Mouse (Mus musculus) yolk sac, embryonic 10.5 days (tissue): ENCODE results near the gene Slc25a29.
A peak's percentile ranks its signal among the peaks of the same experiment; 100 is the strongest.
"Not testable (repeated sequence)": the region's sequence is repeated elsewhere in the genome, so short reads cannot be mapped to it uniquely, and the experiment has no call there.

Source experiments
- DNase-seq: peaks from one replicate; pipeline ENCODE4 v3.0.0-alpha.2; 2017; ENCODE audit warnings: low spot score

The Slc25a29 gene

DNA sequence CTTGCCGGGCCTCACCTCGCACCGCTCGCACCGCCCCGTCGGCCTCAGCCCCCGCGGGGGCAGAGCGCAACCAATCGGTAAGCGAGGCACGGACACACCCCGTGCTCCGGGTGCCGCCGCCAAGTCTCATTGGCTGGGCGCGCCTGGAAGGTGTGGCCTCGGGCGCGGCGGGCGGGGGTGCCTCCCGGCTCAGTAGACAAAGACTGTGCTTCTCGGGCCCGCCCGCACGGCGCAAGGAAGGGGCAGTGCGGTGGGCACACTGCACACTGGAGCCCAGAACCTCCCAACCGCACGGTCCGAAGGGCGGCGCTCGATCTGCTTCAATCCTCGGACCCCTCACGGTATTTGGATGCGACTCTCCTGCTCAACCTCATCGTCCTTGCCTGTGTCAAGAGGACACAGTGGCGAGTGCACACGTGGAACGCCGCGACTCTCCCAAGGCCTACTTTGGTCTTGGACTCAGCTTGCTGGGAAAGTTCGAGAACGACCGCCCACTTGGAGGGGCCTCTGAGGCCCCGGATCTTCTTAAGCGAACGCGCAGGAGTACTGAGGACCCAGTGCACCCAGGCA is at the start of gene Slc25a29, which contains the start of gene Slc25a47:
Gene Slc25a29 (minus strand): TSS at position 44 of the 570 bp plus-strand sequence.
Gene Slc25a47 (plus strand): TSS at position 207 of the 570 bp plus-strand sequence.
- DNase-seq = peak; percentile 94

DNA sequence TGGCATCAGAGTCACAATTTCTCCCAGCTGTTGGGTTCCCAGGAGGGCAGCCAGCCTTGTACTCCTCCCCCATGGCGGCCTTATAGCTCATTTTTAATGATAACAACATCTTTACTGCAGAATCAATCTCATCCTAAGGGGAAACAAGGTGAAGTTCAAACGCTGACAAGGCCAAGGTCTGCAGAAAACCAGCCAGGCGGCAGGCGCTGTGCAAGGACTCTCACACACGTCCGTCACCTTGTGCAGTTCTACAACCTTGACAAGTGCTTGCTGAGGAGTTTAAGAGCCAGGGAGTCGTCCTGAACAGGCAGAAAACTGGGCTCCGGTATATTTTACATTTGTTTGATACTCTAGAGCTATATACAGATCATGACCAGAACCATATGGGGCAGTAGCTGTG is 47.1 kb upstream of the Slc25a29 start:
- DNase-seq = no peak

DNA sequence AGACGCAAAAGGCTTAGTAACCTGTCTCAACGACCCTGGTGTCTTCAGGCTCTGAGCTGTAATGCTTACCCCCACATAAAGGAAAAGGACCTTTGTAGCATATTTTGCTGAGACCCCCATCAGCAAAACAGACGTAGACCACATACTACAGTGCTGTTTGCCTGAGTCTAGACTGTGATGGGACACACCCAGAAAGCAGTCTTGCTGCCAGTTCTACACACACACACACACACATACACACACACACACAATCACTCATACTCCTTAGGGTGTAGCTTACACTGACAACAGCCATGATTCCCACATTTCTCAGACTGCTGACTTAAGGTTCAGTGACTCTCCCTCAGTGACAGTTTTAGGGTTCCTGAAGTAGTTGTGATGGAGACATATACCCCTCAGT is 45.5 kb upstream of the Slc25a29 start:
- no peak for DNase-seq

DNA sequence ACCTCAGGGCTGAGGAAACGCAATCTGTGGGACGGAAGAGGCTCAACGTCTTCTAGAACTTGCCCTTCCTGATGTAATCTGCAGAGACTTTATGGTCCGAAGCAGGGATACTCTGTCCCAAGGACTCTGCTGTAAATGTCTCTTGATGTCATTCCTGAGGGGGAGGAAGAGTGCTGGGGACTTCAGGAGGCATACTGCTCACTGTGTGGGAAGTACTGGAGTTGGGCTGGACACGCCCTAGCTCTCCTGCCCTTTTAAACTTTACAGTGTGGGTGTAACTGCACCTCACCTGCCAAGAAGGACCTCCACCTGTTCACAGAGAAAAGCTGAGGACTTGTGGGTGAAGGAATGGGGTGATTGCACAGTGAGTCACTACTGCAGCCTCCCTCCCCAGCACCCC is 44.9 kb upstream of the Slc25a29 start:
- DNase-seq = no peak

DNA sequence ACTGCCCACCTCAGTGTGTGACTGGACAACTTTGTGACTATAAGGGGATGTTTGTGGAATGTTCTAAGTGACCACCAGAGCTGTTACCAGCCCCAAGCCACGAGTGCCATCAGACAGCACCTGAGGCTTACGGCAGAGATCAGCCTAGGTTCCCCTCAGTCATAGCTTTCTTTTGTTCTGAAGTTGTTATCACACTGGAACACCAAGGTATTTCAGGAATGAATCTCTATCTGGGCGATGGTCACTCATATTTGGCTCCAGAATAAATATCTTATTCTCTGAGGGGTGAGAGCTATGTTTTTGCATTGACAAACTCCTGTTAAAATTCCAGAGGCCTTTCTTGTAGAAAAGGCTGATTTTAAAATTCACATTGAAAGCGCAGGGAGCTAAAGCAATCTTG is 43.5 kb upstream of the Slc25a29 start:
- no peak for DNase-seq

DNA sequence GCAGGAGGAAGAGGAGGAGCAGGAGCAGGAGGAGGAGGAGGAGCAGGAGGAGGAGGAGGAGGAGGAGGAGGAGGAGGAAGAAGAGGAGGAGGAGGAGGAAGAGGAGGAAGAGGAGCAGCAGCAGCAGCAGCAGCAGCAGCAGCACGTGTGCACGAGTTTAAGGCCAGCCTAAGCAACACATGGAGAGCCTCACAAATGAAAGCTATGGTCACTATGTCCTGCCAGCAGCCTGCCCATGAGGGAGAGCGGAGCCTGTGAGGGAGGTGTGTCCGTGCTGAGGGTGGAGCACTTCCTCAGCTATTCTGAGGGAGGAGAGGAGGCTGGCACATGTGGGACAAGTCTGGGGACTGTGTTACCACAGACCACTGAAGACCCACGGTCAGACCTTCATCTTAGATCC is 37.4 kb upstream of the Slc25a29 start:
- DNase-seq = no peak

DNA sequence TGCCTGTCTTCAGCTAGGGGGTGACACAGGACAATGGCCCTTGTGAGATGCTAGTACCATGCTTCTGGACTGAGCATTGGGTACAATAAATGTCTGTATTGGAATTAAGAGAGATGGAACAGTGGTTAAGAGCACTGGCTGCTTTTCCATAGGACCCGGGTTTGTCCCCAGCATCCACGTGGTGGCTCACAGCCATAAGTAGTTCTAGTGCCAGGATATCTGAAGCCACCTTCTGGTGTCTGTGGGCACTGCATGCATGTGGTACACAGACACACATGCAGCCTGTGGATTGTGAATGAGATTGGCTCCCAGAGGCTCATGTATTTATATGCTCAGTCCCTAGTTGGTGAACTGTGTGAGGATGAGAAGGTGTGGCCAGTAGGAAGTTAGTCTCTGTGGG is 33.9 kb upstream of the Slc25a29 start:
- no peak for DNase-seq

DNA sequence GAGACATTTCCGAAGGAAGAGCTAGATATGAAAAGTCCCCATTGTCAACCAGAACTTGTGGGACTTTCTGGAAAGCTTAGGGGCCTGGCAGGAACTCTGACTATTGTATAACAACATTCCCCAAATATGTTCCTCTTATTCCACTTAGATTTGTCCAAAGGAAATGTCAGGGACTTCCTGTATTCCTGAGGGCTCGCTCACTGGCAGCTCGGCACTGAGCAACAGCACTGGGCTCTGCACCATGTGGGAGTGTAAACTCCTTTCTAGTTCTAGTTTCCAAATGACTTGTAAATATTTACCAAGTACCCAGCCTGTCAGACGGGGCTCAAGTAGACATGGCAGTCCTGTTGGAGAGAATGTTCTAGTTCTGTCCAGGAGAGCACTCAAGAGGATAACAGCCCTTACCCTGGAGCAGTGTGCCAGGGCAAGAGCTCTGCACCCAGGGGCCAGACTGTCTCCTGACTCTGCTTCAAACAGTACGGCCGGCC is 29.4 kb upstream of the Slc25a29 start:
- no peak for DNase-seq

DNA sequence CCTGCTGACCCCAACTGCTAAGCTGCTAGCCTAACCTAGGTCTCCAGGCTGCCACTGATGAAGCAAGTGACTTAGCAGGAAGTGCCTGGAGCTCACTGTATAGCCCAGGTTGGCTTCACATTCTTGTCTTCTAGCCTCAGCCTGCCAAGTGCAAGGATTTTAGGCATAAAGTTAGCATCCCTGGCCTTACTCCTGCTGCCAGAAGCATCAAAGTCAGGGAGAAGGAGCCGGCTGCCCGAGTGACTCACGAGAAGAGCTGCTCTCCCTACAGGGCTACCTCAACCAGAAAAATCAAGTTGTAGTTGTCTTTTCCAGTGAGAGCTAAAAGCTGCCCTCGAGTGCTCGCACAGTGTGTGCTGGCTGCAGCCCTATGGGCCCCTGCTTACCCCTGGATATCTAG is 22.8 kb upstream of the Slc25a29 start:
- DNase-seq = no peak

DNA sequence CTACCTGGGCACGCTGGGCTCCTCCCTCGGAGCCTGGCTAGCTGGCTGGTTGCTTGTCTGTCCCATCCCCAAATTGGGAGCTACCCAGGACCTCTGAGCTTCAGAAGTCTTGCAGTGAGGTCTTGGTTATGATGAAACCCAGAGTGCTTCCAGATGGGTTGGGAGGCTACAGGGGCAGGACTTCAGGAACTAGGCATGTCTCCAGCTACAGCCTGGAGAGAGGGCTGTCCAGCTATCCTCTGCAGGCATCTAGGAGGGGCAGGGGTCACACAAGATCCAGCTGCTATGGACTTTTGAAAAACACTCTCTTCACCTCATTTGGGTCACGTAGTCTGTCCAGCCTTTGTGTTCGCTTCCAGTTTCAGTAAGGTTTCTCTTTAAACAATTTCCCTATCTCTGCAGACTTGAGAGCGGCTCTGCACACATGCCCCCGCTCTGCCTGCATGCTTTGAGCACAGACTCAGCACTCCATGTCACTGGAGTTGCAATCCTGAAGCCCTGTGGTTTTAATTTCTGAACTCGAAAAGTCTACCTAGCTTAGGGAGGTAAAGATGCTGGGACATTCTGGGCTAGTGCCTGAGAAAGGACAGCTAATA is 22.0 kb upstream of the Slc25a29 start:
- DNase-seq = no peak

DNA sequence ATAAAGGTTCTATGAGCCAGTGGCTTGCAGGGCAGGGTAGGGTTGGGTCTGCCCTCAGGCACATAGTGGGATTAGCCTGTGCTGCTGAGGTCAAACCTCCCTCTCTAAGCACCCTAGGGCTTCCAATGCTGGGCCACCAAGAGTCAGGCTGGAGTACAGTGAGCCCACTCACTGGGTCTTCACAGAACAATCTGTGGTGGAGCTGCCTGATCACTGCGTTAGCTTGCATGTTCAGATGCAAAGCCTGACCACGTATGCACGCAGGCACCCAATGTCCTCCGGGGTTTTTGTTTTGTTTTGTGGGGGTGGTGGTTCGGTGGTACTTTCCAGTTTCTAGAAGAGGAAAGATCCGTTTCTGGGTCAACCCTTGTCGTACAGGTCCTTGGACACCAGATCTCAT is 21.4 kb upstream of the Slc25a29 start:
- no peak for DNase-seq

DNA sequence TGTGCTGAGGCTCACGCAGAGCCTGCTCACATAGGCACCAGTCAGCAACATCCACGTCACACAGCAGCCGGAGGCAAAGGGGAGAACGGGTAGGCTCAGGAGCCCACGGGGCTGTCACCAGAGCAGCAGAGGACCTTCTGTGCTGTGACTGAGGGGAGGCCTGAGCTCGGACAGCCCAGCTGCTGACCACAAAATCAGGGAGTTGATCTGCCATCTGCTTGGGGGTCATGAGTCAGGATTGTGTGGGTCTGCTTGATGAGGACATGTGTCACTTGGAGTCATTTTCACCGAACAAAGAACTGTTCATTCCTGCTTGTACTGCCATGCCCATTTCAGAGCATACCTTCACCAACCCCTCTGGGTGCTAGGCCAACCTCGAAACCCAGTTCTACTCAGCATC is 20.5 kb upstream of the Slc25a29 start:
- DNase-seq = no peak

DNA sequence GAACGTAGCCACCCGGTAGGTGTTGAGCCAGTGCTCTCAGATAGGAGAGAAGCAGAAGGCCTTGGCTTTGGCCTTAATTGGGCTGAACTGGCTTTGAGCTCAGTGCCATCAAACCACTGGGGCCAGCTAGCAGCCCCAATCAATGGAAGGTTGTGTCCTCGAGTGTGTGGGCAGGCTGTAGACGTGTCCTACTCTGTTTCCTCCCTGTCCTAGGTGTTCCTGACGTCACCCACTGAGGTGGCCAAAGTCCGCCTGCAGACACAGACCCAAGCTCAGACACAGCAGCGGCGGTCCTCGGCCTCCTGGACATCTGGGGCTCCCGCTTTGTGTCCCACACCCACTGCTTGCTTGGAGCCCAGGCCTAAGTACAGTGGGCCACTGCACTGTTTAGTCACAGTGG is 19.4 kb upstream of the Slc25a29 start:
- DNase-seq = peak; percentile 51

DNA sequence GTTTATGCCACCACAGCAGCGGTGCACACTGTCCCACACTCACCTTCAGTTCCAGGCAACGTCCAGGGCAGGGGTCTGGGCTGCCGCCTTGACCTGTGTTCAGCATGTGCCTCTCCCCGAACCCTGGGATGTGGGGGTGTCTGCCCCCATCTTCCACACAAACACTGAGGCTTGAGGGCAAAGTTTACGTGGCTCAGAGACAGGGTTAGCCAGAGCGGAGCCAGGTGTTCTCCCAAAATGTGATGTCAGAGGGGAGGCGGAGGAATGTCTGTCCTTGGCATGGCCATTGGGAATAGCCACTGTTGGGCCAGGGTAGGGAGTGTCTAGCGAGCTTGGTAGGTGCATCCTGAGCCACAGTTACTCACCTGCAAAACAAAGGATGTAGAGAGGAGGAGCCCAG is 17.1 kb upstream of the Slc25a29 start:
- DNase-seq = no peak

DNA sequence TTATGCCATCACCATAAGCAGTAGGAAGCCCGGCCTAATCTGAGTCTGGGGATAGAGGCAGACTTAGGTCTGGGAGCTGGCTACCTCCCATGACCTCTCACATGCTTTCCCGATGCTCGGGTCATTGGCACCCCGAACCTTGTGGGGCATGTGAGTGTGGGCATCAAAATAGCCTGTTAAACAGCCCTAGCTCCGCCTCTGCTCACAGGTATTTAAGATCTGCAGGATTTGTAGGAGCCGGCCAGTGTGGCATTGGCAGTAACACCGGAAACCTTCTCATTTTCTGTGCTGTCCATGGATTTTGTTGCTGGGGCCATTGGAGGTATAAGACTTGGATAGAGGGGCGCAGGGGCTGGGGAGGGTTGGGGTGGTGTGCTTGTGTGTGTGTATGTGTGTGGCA is 15.2 kb upstream of the Slc25a29 start:
- no peak for DNase-seq

DNA sequence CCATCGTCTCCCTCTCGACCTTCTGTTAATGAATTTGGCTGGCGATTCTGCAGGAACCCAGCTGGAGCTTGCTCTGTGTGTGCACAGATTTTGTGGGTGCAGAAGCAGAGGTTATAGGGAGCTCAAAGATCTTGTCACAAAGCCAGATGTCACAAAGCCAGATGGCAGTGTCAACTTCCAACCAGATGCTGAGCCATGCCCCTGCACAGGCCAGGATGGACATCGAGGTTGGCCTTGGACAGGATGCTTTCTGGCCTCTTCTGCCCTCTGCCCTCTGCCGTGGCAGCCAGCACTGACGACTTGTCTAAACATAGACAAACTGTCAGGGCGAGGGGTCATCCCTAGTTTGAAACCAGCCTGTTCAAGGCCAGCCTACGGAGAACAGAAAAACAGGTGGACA is 14.4 kb upstream of the Slc25a29 start:
- no peak for DNase-seq

DNA sequence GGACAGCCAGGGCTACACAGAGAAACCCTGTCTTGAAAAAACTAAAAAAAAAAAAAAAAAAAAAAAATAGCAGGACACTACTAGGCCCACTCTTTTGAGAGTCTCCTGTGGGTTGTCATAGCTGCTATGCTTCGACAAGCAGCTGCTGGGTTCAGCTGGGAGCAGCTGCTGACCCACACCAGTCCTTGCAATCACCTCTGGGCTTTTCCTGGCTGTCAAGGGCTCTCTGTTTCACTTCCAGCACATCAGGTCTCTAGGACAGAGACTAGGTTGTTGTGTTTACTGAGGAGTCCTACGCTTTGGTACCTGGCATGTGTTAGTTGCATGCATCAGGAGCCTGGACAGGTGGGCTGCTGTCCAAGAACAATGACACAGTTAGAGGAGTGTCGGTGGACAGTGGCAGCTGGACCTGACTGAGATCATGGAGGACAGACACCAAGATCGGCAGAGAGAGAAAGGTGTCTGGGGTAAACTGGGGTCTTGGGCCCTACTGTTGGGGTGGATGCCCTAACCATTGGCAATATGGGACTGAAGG is 13.9 kb upstream of the Slc25a29 start:
- DNase-seq = no peak

DNA sequence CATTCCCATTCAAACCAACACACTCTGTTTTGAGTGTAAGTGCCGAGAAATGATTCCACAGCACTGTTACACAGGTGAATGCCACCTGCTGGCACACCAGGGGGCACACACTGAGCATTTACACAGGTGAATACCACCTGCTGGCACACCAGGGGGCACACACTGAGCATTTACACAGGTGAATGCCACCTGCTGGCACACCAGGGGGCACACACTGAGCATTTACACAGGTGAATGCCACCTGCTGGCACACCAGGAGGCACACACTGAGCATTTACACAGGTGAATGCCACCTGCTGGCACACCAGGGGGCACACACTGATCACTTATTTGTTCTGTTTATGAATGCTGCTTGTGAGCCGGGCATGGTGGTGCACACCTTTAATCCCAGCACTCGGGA is 12.3 kb upstream of the Slc25a29 start:
- not testable (repeated sequence) for DNase-seq

DNA sequence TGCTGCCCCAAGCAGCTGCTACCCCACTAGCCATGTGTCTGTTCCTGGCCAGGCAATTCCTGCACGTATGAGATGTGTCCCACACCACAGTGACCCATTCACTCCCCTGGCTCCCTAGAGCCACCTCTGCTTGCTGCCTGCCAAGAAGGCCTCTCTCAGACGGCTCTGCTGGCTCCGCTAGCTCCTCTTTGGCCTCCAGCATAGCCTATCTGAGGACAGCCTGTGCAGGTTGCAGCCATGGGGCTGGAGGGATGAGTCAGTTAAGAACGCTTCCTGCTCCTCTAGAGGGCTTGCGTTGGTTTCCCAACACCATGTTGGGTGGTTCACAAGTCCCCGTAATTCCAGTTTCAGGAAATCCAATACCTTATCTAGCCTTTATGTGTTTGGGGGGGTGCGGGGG is 7.0 kb upstream of the Slc25a29 start:
- DNase-seq = no peak

DNA sequence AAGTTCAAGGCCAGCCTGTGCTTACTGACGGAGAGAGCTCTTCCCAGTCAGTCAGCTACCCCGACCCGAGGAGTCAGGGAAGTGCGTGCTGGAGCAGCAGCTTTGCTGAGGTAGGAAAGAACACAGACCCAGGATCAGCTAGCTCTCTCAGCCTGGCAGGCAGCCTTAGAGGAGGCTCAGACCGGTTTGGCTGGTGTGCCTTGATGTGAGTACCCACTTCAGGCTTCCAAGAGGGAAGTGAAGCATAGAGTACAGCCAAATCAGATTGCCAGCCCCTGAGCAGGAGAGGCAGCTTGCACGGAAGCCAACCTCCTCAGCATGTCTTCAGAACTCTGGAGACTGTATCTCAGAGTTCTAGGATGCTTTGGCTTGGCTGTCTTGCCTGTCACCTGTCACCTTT is 5.5 kb upstream of the Slc25a29 start:
- DNase-seq = no peak

DNA sequence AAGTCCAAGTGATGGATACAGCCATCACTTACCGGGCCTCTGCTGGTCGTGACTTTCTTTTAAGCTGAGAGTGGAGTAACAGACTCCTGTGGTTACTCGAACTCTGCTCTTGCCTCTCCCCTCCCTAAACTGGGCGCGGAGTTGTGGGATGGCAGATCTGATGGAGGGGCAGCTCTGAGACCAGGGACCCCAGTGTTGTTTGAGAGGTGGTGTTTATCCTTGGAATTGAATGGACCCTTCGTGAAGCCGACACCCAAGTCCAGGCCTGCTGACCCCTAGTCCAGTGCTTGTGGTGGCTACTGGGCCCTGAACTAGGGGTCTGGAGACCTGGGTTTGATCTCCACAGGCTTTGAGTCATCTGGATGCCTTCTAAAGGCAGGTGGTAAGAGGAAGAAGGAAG is 1.0 kb upstream of the Slc25a29 start:
- DNase-seq = no peak

DNA sequence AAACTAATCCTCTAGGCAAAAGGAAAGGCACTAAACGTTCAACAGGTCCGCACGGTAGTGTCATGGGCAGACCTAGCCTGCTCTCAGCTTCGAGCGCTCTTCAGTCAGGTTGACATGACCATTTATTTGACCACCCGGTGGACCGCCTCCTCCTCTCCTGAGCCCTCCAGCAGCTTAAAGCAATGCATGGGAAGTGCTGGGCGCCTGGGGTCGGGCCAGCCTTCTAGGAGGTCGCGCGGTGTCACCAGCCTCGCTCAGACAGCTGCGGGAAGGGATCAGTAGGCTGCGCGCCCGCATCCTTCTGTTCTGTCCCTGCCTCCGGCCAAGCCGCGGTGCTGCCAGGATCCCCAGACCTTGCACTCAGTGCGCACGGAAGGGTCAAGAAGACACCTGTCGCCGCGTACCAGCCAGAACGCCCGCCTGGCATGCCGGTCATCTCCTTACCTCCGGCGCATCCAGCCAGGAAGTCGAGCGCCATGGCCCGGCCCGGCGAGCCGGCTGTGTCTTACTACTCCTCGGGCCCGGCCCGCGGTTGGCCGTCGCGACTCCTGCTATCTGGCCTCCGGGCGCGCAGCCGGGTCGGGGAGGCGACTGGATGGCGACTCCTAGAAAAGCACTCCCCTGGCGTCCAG is 359 bp downstream of the Slc25a29 start:
- DNase-seq = no peak

DNA sequence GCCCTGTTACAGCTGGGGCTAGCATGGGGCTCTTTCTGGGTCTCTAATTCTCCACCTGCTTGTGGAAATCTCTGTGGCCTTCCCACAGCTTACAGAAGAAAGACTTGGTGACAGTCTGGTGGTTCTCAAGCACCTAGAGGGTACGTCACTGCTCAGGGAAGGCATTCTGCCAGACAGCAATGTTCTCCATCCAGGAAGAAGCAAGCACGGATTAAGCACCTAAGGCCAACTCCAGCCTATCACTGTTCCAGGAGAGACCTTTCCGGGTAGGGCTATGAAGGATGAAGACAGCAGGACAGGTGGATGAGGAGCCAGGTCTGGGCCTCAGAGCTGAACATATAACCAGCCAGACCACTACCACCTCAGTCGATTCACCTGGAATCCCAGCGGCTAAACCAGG is 897 bp downstream of the Slc25a29 start:
- no peak for DNase-seq
